Mouse (Mus musculus): ENCODE measurements around the gene Cd80. TPM values are rescaled to one million over a fixed set of nuclear protein-coding genes. Genes with fewer than 3 reads are reported as not detected.
A peak's percentile ranks its signal among the peaks of the same experiment; 100 is the strongest.

The Cd80 gene
- total and polyA plus RNA-seq, 3 experiments = 0.04 to 0.38 TPM; not detected in 1

DNA sequence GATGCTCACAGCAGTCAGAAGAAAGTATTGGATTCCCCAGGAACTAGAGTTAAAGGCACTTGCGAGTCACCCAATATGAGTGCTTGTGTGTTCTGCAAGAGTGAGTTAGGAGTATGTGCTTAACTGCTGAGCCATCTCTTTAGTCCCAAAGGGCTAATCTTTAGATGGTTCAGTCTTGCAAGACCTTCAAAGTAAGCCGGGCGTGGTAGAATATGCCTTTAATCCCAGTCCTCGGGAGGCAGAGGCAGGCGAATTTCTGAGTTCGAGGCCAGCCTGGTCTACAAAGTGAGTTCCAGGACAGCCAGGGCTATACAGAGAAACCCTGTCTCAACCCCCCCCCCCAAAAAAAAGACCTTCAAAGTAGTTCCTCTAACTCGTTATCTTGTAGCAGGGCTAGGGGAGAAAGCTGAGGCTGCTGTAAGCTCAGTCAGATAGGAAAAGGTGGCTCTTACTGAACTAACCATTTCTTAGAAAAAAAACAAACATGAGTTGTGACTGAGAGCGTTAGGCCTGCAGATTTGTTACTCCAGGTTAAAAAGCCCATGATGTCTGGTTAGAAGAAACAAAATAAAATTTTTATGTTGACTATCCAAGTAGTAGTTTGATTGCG is 19.4 kb downstream of the Cd80 start:
- H3K27ac ChIP-seq (ENCODE audit: control insufficient read depth, low read depth, low read length) = peak overlapping the region; percentile 93
- H3K9ac ChIP-seq (ENCODE audit: control insufficient read depth, low read depth, low read length, poor library complexity, severe bottlenecking) = peak overlapping the region; percentile 53
- peaks cover 0 to 37% of the 10 kb centered on the region in 2 experiments; a peak in 2 of 4 replicates for H3K36me3 ChIP-seq (ENCODE audit: control insufficient read depth in 1 of 2, insufficient read depth in 2 of 2, low read length in 2 of 2)
- TF ChIP-seq TAL1 (IDR thresholded peaks at IDR 0.05; ENCODE audit: low read length) (peak; percentile 47), RCOR1 (IDR thresholded peaks at IDR 0.05; ENCODE audit: low read depth, low read length) (peak; percentile 53), POLR2A (IDR thresholded peaks at IDR 0.05; ENCODE audit: control insufficient read depth in 1 of 2, insufficient read depth in 1 of 2, low read depth in 1 of 2, low read length in 2 of 2, poor library complexity in 1 of 2) (0 out of 4 replicates have a peak, but pooled peaks of 1 of the 2 experiments have one; percentile 27), ZNF384 (IDR thresholded peaks at IDR 0.05; ENCODE audit: low read depth, low read length) (peak; percentile 83), NELFE (IDR thresholded peaks at IDR 0.05; ENCODE audit: low read depth, low read length) (0 out of 2 replicates have a peak, but pooled peaks have one; percentile 20), MYC (IDR thresholded peaks at IDR 0.05; ENCODE audit: low read depth, low read length) (no peak), NRF1 (IDR thresholded peaks at IDR 0.05; ENCODE audit: insufficient read depth, low read depth, low read length, poor library complexity, severe bottlenecking) (no peak), MXI1 (IDR thresholded peaks at IDR 0.05; ENCODE audit: low read depth, low read length) (no peak), ZKSCAN1 (IDR thresholded peaks at IDR 0.05; ENCODE audit: low read depth, low read length) (no peak), GABPA (IDR thresholded peaks at IDR 0.05; ENCODE audit: low read depth, low read length) (no peak), MYB (IDR thresholded peaks at IDR 0.05; ENCODE audit: low read depth, low read length) (no peak), MAZ (IDR thresholded peaks at IDR 0.05; ENCODE audit: low read depth, low read length) (peak; percentile 55; the same call in 1 of the 2 replicates), JUND (IDR thresholded peaks at IDR 0.05; ENCODE audit: low read depth, low read length) (no peak), MAFK (IDR thresholded peaks at IDR 0.05; ENCODE audit: borderline replicate concordance, low read depth, low read length) (peak; percentile 54; the same call in 1 of the 2 replicates), ETS1 (IDR thresholded peaks at IDR 0.05; ENCODE audit: low read depth, low read length) (peak; percentile 62), TCF12 (IDR thresholded peaks at IDR 0.05; ENCODE audit: low read depth, low read length) (peak; percentile 51; the same call in 1 of the 2 replicates), GATA1 (IDR thresholded peaks at IDR 0.05; ENCODE audit: low read depth, low read length) (peak; percentile 74; the same call in 1 of the 2 replicates), SIN3A (IDR thresholded peaks at IDR 0.05; ENCODE audit: low read length) (0 out of 2 replicates have a peak, but pooled peaks have one; percentile 39), HCFC1 (IDR thresholded peaks at IDR 0.05; ENCODE audit: low read depth, low read length) (0 out of 2 replicates have a peak, but pooled peaks have one; percentile 27), USF1 (IDR thresholded peaks at IDR 0.05; ENCODE audit: low read depth, low read length) (no peak), ZMIZ1 (IDR thresholded peaks at IDR 0.05; ENCODE audit: low read depth, low read length) (0 out of 2 replicates have a peak, but pooled peaks have one; percentile 54), POLR2AphosphoS5 (IDR thresholded peaks at IDR 0.05; ENCODE audit: borderline replicate concordance, low read depth, low read length) (no peak), EP300 (IDR thresholded peaks at IDR 0.05; ENCODE audit: low read depth in 1 of 2, low read length in 2 of 2) (peak; percentile 69 to 73)
- H3K79me2 ChIP-seq (ENCODE audit: control insufficient read depth, insufficient read depth, low read length, poor library complexity) = no peaks in the 10 kb centered on the region; the same call in 1 of the 2 replicates
- H3K9me3 ChIP-seq (replicated peaks; ENCODE audit: insufficient read depth, low read length) = no peaks in the 10 kb centered on the region
- no peaks in the 10 kb centered on the region for H3K27me3 ChIP-seq (ENCODE audit: control insufficient read depth in 1 of 2, insufficient read depth in 2 of 2, low read length in 2 of 2)
- peaks cover 11 to 29% of the 10 kb centered on the region in 2 experiments for H3K4me1 ChIP-seq (ENCODE audit: control insufficient read depth in 1 of 2, insufficient read depth in 2 of 2, low read length in 2 of 2)
- DNase-seq (ENCODE audit: low read depth, low spot score) = peak; percentile 81
- peak overlapping the region in 1 of 2 experiments; percentile 31; a peak in 2 of 4 replicates for H3K4me3 ChIP-seq (ENCODE audit: control insufficient read depth in 1 of 2, insufficient read depth in 1 of 2, low read depth in 2 of 2, low read length in 2 of 2)
